Mouse (Mus musculus) hindbrain, embryonic 13.5 days (tissue): ENCODE measurements around the gene Mtor. TPM values are rescaled to one million over a fixed set of nuclear protein-coding genes. Genes with fewer than 3 reads are reported as not detected.

Experiments
- polyA plus RNA-seq: library from polyadenylated mRNA; unstranded; fragments of >200 nt; fragmentation: Nextera tagmentation; extraction: Ambion mirVana; gene quantifications from 2 replicates; pipeline ENCODE4 v1.2.1, GENCODE M21; 2015

Mtor gene
- polyA plus RNA-seq, 1 experiment from 2014 or later, result 23.0 TPM

Other genes starting within 250 kb of the Mtor start
- gene Disp3, start 160.6 kb upstream of the Mtor start, polyA plus RNA-seq, result 14.8 and 15.4 TPM in 2 replicates
- gene Ubiad1, start 3.8 kb upstream of the Mtor start, polyA plus RNA-seq, result 17.7 and 19.1 TPM in 2 replicates
- 0.30 and 0.54 TPM in 2 replicates for gene Angptl7, start 51.8 kb downstream of the Mtor start, polyA plus RNA-seq
- gene Exosc10, start 109.8 kb downstream of the Mtor start, polyA plus RNA-seq, result 81.6 and 87.6 TPM in 2 replicates
- gene Srm, start 142.9 kb downstream of the Mtor start, polyA plus RNA-seq, result 135 and 145 TPM in 2 replicates
- 0.18 and 0.47 TPM in 2 replicates for gene Masp2, start 153.9 kb downstream of the Mtor start, polyA plus RNA-seq
- gene Tardbp, start 178.4 kb downstream of the Mtor start, polyA plus RNA-seq, result 238 and 243 TPM in 2 replicates
- not detected in 2 replicates for gene Gm572, start 194.7 kb downstream of the Mtor start, polyA plus RNA-seq